Mouse (Mus musculus) embryonic stem cell, embryonic (primary cell): ENCODE measurements at regions not wholly inside any gene's neighbourhood (a gene's known extent, or its start where the extent isn't known, plus 50 kb on each side); places are given as distances from the start of the nearest gene placed in this dataset.
"Not testable (repeated sequence)": the region's sequence is repeated elsewhere in the genome, so short reads cannot be mapped to it uniquely, and the experiment has no call there.

Experiments used
- CTCF ChIA-PET, 4 experiments: fragments of 300-600 bp in 2 of 4; fragments of 350-600 bp in 2 of 4; sonication (Branson Sonifier 250); formaldehyde crosslinking; loops; one replicate each; lab custom pipeline; 2022; ENCODE audit warnings: inconsistent platforms in 2 of 4; lab: Charles Lee
- POLR2A ChIA-PET, 4 experiments: fragments of 300-600 bp in 2 of 4; fragments of 350-600 bp in 2 of 4; sonication (Branson Sonifier 250); formaldehyde crosslinking; loops; one replicate each; lab custom pipeline; 2022; ENCODE audit warnings: antibody characterized with exemption in 4 of 4, inconsistent platforms in 1 of 4; lab: Charles Lee

DNA sequence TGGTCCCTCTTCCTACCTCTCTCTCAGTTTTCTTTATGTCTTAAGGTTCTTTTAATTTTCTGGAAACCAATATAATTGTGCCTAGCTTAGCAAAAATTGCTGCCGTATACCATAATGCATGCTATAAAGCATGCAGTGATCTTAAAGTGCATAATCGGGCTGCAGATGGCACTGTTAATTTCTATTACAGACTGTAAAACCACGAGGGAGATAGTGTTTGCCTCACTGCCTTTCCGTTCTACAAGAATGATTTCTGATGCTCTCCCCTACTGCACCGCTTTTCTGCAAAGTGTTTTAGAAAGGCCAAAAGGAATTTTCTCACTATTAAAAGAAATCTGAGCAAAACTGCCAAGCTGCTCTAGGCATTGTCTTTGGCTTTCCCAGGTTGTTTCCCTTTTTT, 357.6 kb downstream of the Tusc1 start:
- CTCF ChIA-PET: no interaction called here
- POLR2A ChIA-PET: no interaction called here

DNA sequence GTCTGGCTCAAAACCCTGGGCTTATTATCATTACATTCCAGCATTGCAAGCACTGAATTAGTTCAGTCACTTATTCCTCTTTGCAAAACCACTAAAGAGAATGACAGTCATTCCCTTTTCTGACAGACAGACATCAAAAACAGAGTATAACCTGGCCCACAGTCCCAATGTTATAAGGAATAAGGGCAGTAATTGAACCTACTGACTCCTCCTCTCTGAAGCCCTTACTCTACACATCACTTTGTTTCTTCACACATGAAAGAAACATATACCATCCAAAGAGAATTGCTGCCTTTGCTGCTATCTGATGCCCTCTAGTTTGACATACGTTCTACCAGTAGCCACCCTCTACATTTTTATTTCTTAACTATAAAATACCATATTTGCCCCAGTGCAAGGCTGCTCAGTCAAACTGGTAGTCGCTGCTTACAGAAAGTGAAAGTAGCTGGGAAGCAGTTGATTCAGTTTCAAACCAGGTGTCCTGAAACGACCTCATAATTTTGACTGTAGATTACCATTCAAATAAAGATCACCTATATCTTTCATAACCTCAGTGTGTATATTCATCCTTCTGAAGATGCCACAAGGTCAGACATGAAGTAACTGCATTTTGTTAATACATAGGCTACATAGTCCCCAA, 393.1 kb downstream of the Tusc1 start:
- CTCF ChIA-PET: no interaction called here
- POLR2A ChIA-PET: no interaction called here

DNA sequence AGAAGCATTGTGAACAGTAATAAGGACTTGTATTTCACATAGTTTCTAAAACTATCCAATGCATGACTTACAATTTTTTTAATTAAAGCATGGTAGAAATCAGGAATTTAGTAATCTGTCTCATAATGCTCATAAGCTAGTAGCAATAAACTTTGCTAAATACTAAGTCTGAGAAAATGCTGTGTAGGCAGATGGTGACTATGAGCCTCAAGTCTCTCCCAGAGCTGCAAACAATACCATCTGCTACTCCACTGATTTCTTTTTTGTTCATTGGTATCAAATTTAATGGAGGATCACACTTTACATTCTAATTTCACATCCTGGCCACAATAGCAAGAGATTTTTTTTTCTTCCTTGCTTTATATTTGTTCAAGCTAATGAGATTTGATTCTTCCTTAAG, 404.0 kb downstream of the Tusc1 start:
- ChIA-PET POLR2A (no interaction called here), CTCF (no interaction called here)

DNA sequence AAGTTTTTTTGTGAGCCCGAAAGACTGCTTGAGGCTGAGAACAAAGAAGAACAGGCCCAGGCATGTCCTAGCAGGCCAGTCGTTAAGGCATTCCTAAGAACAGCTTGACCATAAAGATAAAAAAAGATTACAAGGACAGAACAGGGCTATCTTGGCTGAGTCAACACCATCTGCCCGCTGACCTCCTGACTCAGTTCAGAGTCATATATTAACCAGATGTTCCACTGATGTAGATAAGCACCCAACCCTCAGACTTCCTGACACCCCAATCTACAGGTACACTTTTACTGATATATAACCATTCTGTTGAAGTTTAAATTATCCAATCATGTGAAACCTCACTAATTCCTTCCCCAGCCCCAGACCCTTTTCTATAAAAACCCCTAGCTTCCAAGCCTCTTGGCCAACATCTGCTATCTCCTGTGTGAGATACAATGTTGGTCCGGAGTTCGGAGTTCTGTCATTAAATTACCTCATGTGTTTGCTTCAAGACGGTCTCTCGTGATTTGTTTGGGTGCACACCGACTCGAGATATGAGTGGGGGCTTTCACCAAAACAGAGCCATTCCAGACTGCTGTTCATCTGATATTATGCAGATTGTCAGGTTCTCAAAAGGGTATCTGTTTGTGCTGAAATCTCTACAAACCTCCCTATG, 413.8 kb downstream of the Tusc1 start:
- CTCF ChIA-PET: no interaction called here
- POLR2A ChIA-PET: no interaction called here

DNA sequence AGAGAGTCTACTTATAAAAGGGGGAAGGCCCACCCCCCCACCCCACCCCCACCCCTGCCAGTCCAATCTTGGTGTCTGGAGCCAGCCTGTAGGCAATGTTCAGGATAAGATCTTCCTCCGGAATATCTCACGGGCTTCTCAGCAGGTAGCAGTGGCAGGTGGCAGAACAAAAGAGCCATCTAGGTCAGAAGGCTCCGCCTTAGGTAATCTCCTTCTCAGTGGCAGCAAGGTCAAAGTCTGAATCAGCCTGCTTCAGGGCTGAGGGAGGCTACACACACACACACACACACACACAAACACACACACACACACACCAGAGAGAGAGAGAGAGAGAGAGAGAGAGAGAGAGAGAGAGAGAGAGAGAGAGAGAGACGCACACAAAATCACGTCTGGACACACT, 431.8 kb downstream of the Tusc1 start:
- CTCF ChIA-PET: interaction anchor here in 1 of 4 experiments (0.7 kb wide), 1 partner anchor 17 kb away, joined by 3 read pairs; no protein-coding TSS in a partner anchor
- POLR2A ChIA-PET: not testable (repeated sequence)
